Mouse (Mus musculus): ENCODE data around the gene Ltbp3.

DNA sequence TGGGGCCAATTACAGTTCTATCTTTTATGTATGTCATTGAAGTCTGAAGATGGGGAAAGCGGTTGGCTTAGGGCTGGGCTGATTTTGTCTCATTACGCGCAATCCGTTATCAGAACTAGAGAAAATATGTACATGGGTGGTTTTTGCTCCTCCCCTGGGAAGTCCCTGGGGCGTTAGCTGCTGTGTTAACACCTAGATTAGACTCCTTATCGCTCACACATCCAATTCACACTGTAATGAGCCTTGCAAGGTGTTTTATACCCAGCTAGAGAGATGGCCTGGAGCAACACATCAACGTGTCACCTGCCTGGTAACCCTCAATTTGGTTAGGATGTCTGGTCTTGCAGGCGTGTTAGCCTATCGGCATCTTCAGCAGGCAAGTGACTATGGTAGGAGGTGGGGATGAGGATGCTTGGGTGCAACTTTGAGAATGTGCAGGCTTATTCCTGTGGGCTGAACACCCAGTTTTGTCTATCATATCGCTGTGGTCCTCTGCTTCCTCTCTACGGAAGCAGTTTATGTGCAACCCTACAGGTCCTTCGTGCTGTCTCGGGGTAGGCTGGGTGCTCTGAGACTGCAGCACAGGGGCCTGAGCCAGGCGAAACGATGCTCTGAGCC lies 13.6 kb upstream of the Ltbp3 start:
- TF ChIP-seq POLR2A (IDR thresholded peaks at IDR 0.05; ENCODE audit: low read depth, low read length), result peak; percentile 17; the same call in 1 of the 2 replicates
- TF ChIP-seq CTCF (IDR thresholded peaks at IDR 0.05; ENCODE audit: borderline replicate concordance, insufficient read depth, low read length), result no peak

Measured in embryonic fibroblast, embryonic 13.5 days (primary cell).